Mouse (Mus musculus) neural tube, postnatal 0 days (tissue): Measurements from ENCODE around the gene Adam34. TPM values are rescaled to one million over a fixed set of nuclear protein-coding genes. Genes with fewer than 3 reads are reported as not detected.

Experiments
- polyA plus RNA-seq: library from polyadenylated mRNA; unstranded; fragments of >200 nt; fragmentation: Nextera tagmentation; extraction: Ambion mirVana; gene quantifications from 2 replicates; pipeline ENCODE4 v1.2.1, GENCODE M21; 2015

The Adam34 gene
- not detected in 2 replicates for polyA plus RNA-seq

DNA sequence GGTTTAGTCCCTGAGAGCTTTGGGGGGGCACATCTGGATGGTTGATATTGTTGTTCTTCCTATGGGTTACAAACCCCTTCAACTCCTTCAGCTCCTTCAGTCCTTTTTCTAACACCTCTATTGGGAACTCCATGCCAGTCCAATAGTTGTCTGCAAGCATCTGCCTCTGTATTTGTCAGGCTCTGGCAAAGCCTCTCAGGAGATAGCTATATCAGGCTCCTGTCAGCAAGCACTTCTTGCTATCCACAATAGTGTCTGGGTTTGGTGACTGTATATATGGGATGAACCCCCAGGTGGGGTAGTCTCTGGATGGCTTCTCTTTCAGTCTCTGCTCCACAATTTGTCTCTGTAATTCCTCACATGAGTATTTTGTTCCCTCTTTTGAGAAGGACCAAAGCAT is at the start of gene Adam34:
Gene Adam34, minus strand, starts transcription at position 101 of the 400 bp plus-strand sequence.

GRCm38 (mm10) chr8:43627176-43627575 is 82.7 kb downstream of the Adam34 start, which contains the start of gene Gm5346:
Gm5346 (minus strand) TSS chr8:43627276.

Other genes starting within 250 kb of the Adam34 start
- not detected in 2 replicates for gene Adam26b, start 181.9 kb downstream of the Adam34 start, polyA plus RNA-seq
- not detected in 2 replicates for gene Adam26a, start 133.3 kb downstream of the Adam34 start, polyA plus RNA-seq
- gene Gm5346, start 82.8 kb downstream of the Adam34 start, polyA plus RNA-seq = not detected in 2 replicates